Mouse (Mus musculus) hindbrain, embryonic 16.5 days (tissue): Measurements from ENCODE around the gene Mul1. TPM values are rescaled to one million over a fixed set of nuclear protein-coding genes. Genes with fewer than 3 reads are reported as not detected.
A peak's percentile ranks its signal among the peaks of the same experiment; 100 is the strongest.
"Not testable (repeated sequence)": the region's sequence is repeated elsewhere in the genome, so short reads cannot be mapped to it uniquely, and the experiment has no call there.

ENCODE experiments used
- ATAC-seq: fragments of 200-750 bp; cut with Nextera tagmentation; 2 replicates; pipeline ENCODE4 v1.8.0; 2017; ENCODE audit warnings: moderate TSS enrichment, moderate library complexity
- H3K27ac ChIP-seq: fragments of 300-500 bp; sonication (generic); 2 replicates; pipeline ENCODE4 v1.5.1; 2014; ENCODE audit warnings: low read depth, mild to moderate bottlenecking, control low read depth, low read length, moderate library complexity
- H3K27me3 ChIP-seq: fragments of 300-500 bp; sonication (generic); replicated peaks from 2 replicates; pipeline ENCODE4 v1.6.1; 2014; ENCODE audit warnings: low read length; ENCODE audit not compliant: control insufficient read depth, insufficient read depth
- H3K36me3 ChIP-seq: fragments of 300-500 bp; sonication (generic); 2 replicates; pipeline ENCODE4 v1.6.1; 2014; ENCODE audit warnings: mild to moderate bottlenecking, low read length, moderate library complexity, mixed read lengths; ENCODE audit not compliant: control insufficient read depth, insufficient read depth
- H3K4me1 ChIP-seq: fragments of 300-500 bp; sonication (generic); 2 replicates; pipeline ENCODE4 v1.6.1; 2014; ENCODE audit warnings: low read depth, low read length; ENCODE audit not compliant: control insufficient read depth, insufficient read depth
- H3K4me2 ChIP-seq: fragments of 300-500 bp; sonication (generic); 2 replicates; pipeline ENCODE4 v1.6.1; 2014; ENCODE audit warnings: mild to moderate bottlenecking, low read length, control low read depth, moderate library complexity
- H3K4me3 ChIP-seq: fragments of 300-500 bp; sonication (generic); 2 replicates; pipeline ENCODE4 v1.5.1; 2014; ENCODE audit warnings: mild to moderate bottlenecking, low read length, control low read depth, moderate library complexity
- H3K9ac ChIP-seq: fragments of 300-500 bp; sonication (generic); 2 replicates; pipeline ENCODE4 v1.6.1; 2014; ENCODE audit warnings: low read depth, mild to moderate bottlenecking, control low read depth, low read length, moderate library complexity
- H3K9me3 ChIP-seq: fragments of 300-500 bp; sonication (generic); 2 replicates; pipeline ENCODE4 v1.6.1; 2014; ENCODE audit warnings: mild to moderate bottlenecking, low read length, moderate library complexity; ENCODE audit not compliant: control insufficient read depth
- WGBS: fragments of 180-500 bp; shearing (Covaris S2); extraction: QIAGEN DNeasy Blood & Tissue Kit; methylation state at CpG from one replicate; pipeline ENCODE4 v1.1.7; 2014; 5-methylcytosine and 5-hydroxymethylcytosine counted together
- polyA plus RNA-seq: library from polyadenylated mRNA; unstranded; fragments of >200 nt; fragmentation: Nextera tagmentation; extraction: Ambion mirVana; gene quantifications from 2 replicates; pipeline ENCODE4 v1.2.1, GENCODE M21; 2015

Mul1 gene
- polyA plus RNA-seq, 1 experiment from 2014 or later = 23.7 TPM

DNA sequence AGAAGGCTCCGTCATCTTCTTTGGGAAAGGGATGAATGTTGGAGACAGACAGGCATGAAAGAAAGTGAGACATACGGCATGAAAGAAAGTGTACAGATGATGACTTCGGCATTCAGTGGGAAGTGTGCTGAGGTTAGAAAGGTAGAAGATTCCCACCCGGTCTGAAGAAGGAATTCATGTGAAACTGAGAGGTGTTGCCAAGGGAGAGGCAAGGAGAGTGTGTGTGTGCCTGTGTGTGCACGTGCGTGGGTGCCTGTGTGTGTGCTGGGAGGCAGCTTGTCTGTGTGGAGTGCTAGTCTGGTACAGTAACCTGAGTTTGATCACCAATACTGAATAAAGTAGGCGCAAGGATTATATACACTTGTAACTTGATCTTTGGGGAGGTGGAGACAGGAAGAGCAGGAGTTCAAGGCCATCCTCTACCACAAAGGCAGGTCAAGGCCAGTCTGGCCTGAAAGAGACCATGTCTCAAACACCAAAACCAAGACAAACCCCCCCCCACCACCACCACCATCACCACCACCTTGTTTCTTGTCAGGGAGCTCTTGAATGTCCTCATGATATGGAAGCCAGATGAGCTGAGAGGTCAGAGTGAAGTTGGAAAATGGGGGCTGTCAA, 22.9 kb upstream of the Mul1 start:
- Histone ChIP-seq H3K4me3 (no peak overlapping the region), H3K9ac (no peak overlapping the region), H3K36me3 (no peaks in the 10 kb centered on the region), H3K27ac (no peak overlapping the region), H3K9me3 (no peaks in the 10 kb centered on the region), H3K27me3 (no peaks in the 10 kb centered on the region; the same call in 1 of the 2 replicates), H3K4me1 (peaks cover 9% of the 10 kb centered on the region), H3K4me2 (no peak overlapping the region)
- 51% methylated on average over 7 of the region's 7 CpGs for WGBS
- no peak for ATAC-seq

GRCm38 (mm10) chr4:138414725-138415124, 19.7 kb upstream of the Mul1 start:
- Histone ChIP-seq H3K27me3 (no peaks in the 10 kb centered on the region), H3K4me2 (peak overlapping the region; percentile 4; the same call in 1 of the 2 replicates), H3K9ac (no peak overlapping the region; the same call in 1 of the 2 replicates), H3K9me3 (no peaks in the 10 kb centered on the region), H3K36me3 (no peaks in the 10 kb centered on the region), H3K4me3 (no peak overlapping the region), H3K27ac (peak overlapping the region; percentile 57), H3K4me1 (peaks cover 11% of the 10 kb centered on the region)
- WGBS = 16% methylated on average over 6 of the region's 6 CpGs
- peak; percentile 67 for ATAC-seq

DNA sequence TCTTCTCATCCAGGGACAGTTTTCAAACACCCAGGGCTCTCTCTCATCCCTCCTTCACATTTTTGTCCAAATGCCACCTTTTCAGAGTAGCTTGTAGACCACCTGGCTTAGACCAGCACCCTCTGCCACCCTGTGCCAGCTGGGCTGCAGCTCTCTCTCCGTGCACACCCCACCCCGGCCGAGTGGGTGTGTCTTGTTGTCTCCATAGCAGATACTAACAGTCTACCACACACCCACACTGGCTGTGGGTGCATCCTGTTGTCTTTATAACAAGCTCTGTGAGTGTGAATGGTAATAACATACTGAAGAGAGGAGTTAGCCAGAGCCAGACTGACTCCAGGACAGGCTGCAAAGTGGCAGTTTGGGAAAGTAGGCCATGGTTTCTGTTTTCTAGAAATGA, 18.5 kb upstream of the Mul1 start:
- 79% methylated on average over 3 of the region's 3 CpGs for WGBS

DNA sequence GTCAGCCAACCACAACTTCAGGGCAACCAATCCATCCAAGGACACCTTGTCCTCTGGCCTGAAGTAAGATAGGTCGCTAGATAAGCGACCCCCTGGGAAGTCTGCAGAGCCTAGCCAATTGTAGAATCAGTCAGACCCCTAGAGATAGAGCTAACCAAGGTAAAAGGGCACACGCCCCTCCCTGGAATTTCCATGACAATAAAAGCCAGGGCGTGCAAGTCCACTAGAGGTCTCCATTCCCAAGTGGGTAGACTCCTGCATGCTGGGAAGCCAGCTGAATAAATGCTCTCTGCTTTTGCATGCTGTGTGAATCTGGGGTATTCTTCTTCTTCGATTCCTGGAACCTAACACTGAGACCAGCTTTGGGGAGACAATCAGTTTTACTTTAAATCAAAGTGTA, 18.1 kb upstream of the Mul1 start:
- Histone ChIP-seq H3K4me1 (peaks cover 11% of the 10 kb centered on the region), H3K4me2 (no peak overlapping the region), H3K4me3 (no peak overlapping the region), H3K9me3 (no peaks in the 10 kb centered on the region), H3K27ac (no peak overlapping the region), H3K36me3 (no peaks in the 10 kb centered on the region), H3K9ac (no peak overlapping the region), H3K27me3 (no peaks in the 10 kb centered on the region)
- 54% methylated on average over 5 of the region's 5 CpGs for WGBS
- no peak for ATAC-seq

More for the DNA sequence above, 18.5 kb upstream of the Mul1 start:
- H3K4me3 ChIP-seq = no peak overlapping the region
- no peaks in the 10 kb centered on the region for H3K36me3 ChIP-seq
- H3K27me3 ChIP-seq = no peaks in the 10 kb centered on the region
- no peak overlapping the region for H3K4me2 ChIP-seq
- H3K9me3 ChIP-seq = no peaks in the 10 kb centered on the region
- H3K4me1 ChIP-seq = peaks cover 11% of the 10 kb centered on the region
- H3K27ac ChIP-seq = no peak overlapping the region
- ATAC-seq = no peak
- no peak overlapping the region for H3K9ac ChIP-seq

DNA sequence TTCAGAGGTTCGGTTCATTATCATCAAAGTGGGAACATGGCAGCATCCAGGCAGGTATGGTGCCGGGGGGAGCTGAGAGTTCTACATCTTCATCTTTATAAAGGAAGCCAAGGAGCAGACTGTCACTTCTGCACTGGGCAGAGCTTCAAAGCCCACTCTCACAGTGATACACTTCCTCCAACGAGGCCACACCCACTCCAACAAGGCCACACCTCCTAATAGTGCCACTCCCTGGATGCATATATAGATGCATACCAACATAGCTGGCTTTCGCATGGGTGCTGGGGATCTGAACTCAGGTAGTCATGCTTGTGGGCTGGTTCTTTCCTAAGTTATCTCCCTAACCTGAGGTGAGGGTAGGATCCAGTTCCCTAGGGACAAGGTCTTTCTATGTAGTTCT, 16.6 kb upstream of the Mul1 start:
- 90% methylated on average over 4 of the region's 4 CpGs for WGBS
- Histone ChIP-seq H3K27me3 (no peaks in the 10 kb centered on the region), H3K4me2 (no peak overlapping the region), H3K4me1 (peaks cover 11% of the 10 kb centered on the region), H3K36me3 (no peaks in the 10 kb centered on the region), H3K9me3 (no peaks in the 10 kb centered on the region), H3K9ac (no peak overlapping the region), H3K4me3 (no peak overlapping the region), H3K27ac (no peak overlapping the region)
- ATAC-seq = no peak

GRCm38 (mm10) chr4:138418340-138418957, 16.0 kb upstream of the Mul1 start:
- Histone ChIP-seq H3K4me3 (no peak overlapping the region), H3K36me3 (no peaks in the 10 kb centered on the region), H3K9me3 (no peaks in the 10 kb centered on the region), H3K4me2 (no peak overlapping the region), H3K4me1 (peaks cover 11% of the 10 kb centered on the region), H3K27ac (no peak overlapping the region), H3K27me3 (no peaks in the 10 kb centered on the region), H3K9ac (no peak overlapping the region)
- ATAC-seq = peak; percentile 61
- 53% methylated on average over 11 of the region's 11 CpGs for WGBS

DNA sequence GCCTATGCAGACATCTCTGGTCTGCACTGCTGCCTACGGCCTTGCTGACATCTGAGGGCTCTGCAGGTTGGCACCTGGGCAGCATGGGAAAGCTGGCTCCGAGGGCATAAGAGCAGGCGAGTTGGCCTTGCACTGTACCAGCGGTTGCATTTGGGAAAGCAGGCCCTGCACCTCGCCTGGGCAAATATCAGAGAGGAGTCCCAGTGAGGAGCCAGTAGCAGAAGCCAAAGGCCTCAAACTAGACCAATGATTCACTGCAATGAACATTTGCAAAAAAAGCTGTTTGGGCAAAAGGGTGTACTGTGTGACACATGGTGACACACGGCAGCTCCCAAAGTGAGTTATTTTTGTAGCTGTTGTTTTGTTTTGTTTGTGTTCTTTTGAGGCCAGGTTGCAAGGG, 9.4 kb upstream of the Mul1 start:
- no peaks in the 10 kb centered on the region for H3K27me3 ChIP-seq
- H3K9me3 ChIP-seq = no peaks in the 10 kb centered on the region
- H3K4me2 ChIP-seq = no peak overlapping the region
- peaks cover 3% of the 10 kb centered on the region; the same call in 1 of the 2 replicates for H3K4me1 ChIP-seq
- H3K9ac ChIP-seq = no peak overlapping the region
- 88% methylated on average over 6 of the region's 6 CpGs for WGBS
- H3K27ac ChIP-seq = no peak overlapping the region
- no peak for ATAC-seq
- no peak overlapping the region for H3K4me3 ChIP-seq
- no peaks in the 10 kb centered on the region for H3K36me3 ChIP-seq

DNA sequence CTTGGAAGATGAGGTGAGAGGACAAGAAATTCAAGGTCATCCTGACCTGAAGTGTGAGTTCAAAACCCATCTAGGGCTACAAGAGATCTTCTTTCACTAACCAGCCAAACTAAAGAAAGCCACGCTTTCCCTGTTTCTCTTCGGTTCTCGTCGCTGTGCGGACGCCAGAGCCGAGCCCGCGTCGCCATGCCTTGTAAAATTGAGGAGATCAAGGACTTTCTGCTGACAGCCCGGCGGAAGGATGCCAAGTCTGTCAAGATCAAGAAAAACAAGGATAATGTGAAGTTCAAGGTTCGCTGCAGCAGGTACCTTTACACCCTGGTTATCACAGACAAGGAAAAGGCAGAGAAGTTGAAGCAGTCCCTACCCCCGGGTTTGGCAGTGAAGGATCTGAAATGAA, 8.9 kb upstream of the Mul1 start:
- not testable (repeated sequence) for H3K4me2 ChIP-seq, H3K27me3 ChIP-seq, H3K4me3 ChIP-seq, H3K9ac ChIP-seq, H3K9me3 ChIP-seq, H3K4me1 ChIP-seq, ATAC-seq, H3K36me3 ChIP-seq, H3K27ac ChIP-seq
- WGBS = 89% methylated on average over 14 of the region's 14 CpGs

DNA sequence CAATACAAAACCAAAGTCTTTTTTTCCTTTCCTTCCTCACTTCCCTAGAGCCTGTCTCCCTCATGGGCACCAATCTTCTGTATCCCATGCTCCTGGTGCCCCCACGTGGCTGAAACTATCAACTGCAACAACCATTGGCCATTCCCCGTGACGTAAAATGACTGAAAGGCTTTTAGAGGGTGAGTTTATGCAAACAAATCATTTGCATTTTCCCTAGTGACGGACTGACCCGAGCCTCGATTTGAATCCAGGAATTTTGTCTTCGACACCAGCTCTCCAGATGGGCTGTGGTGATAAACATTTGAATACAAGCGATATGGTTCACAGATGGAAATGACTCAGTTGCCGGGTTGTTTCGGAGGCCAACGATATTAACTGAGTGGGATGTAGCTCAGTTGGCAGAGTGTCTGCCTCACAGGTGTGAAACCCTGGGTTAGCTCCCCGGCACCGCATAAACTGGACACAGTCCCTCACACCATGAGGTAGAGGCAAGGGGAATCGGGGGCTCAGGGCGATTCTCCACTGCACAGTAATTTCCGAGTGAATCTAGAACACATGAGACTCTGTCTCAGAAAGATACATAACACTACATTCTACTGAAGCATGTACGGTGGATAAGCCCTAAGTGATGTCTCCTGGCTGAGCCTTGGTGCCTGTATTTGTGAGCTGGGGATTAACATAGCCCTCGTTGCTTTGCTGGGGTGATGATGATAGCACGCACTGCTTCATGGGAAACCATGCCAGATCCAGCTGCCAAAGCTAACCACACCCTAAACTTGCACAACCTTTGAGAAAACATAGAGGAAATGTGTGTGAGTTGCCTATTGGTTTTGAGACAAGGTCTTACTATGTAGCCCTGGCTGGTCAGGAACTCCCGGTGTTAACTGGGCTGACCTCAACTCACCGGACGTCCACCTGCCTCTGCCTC, 7.4 kb upstream of the Mul1 start:
- Histone ChIP-seq H3K9ac (peak overlapping the region; percentile 43; the same call in 1 of the 2 replicates), H3K4me1 (peaks cover 3% of the 10 kb centered on the region; the same call in 1 of the 2 replicates), H3K4me2 (peak overlapping the region; percentile 47), H3K27ac (no peak overlapping the region), H3K4me3 (peak overlapping the region; percentile 8; the same call in 1 of the 2 replicates), H3K27me3 (no peaks in the 10 kb centered on the region), H3K36me3 (no peaks in the 10 kb centered on the region), H3K9me3 (no peaks in the 10 kb centered on the region)
- WGBS = 41% methylated on average over 22 of the region's 22 CpGs
- no peak for ATAC-seq
